Mouse (Mus musculus): Measurements from ENCODE around the gene Tnfrsf12a. TPM values are rescaled to one million over a fixed set of nuclear protein-coding genes. Genes with fewer than 3 reads are reported as not detected.

Tnfrsf12a gene
- polyA plus RNA-seq, 1 experiment = 18.0 TPM

- H3K4me1 ChIP-seq (ENCODE audit: control insufficient read depth, insufficient read depth, low read length) = no peaks in the 10 kb centered on the region
- no peak for TF ChIP-seq POLR2A (IDR thresholded peaks at IDR 0.05; ENCODE audit: borderline replicate concordance, control insufficient read depth, low read depth, low read length)
- TF ChIP-seq CTCF (IDR thresholded peaks at IDR 0.05; ENCODE audit: control insufficient read depth, insufficient read depth, low read length) = no peak
- WGBS = 56% methylated on average over 1 of the region's 1 CpGs
- no peak overlapping the region for H3K4me3 ChIP-seq (replicated peaks; ENCODE audit: control insufficient read depth, low read depth, low read length)
- no peak overlapping the region for H3K27ac ChIP-seq (ENCODE audit: control insufficient read depth, insufficient read depth, low read depth, low read length, poor library complexity)
Observed at GRCm38 (mm10) chr17:23694491-23694890, 17.2 kb upstream of the Tnfrsf12a start.

DNA sequence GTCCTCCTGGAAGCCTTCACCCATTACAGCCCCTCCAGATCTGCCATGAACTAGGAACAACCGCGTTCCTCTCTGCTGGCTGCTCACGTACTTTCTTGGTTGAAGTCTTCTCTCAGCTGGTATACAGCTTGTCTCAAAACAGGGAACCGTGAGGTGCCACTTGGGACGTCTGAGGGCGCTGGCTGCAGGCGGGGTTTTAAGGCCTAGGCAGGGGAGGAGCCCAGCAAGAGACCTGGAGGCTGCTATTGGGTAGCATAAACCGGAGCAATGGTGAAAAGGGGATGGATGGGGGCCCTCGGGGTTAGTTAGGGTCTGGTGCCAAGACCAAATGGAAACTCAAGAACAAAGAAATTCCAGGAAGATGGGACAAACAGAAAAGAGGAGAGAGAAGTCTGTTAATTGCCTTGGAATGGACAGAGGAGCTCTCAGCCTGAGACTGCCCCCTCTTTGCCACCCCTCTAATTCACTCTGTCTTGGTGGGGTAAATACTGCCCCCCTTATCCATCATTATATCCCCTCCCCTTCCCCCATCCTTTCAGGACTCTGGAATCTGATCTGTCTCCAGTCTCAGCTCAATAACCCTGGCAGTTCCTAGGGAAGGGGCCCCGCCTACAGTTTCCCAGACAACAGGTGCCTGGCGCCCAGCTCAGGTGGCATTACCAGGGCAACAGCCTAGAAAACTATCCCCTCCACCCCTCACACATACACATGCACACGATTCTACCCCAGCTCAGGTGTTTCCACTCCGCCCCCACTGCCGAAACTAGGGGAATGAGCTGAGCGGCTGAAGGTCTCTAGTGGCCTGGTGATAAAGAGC lies 6.8 kb upstream of the Tnfrsf12a start, which contains the start of gene Cldn9:
Gene Cldn9 (minus strand): TSS at position 171 of the 817 bp plus-strand sequence.
- H3K4me1 ChIP-seq (ENCODE audit: control insufficient read depth, insufficient read depth, low read length) = no peaks in the 10 kb centered on the region
- WGBS = 36% methylated on average over 15 of the region's 15 CpGs
- H3K4me3 ChIP-seq (replicated peaks; ENCODE audit: control insufficient read depth, low read depth, low read length) = no peak within 1 kb of the TSS
- TF ChIP-seq POLR2A (IDR thresholded peaks at IDR 0.05; ENCODE audit: borderline replicate concordance, control insufficient read depth, low read depth, low read length) (no peak), CTCF (IDR thresholded peaks at IDR 0.05; ENCODE audit: control insufficient read depth, insufficient read depth, low read length) (no peak)
- H3K27ac ChIP-seq (ENCODE audit: control insufficient read depth, insufficient read depth, low read depth, low read length, poor library complexity) = no peak within 1 kb of the TSS

DNA sequence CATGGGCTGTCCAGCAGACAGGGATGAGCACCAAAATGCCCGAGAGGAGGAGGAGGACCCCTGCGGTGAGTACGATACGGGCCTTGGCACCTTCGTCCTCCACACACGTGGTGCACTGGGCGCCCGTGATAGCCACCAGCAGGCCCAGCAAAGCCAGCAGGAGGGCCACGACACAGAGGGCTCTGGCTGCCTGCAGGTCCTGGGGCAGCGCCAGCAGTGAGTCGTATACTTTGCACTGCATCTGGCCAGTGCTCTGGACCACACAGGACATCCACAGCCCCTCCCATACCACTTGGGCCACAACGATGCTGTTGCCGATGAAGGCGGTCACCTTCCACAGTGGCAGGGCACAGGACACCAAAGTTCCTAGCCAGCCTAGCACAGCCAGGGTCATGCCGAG lies 6.0 kb upstream of the Tnfrsf12a start:
- TF ChIP-seq POLR2A (IDR thresholded peaks at IDR 0.05; ENCODE audit: borderline replicate concordance, control insufficient read depth, low read depth, low read length) (no peak), CTCF (IDR thresholded peaks at IDR 0.05; ENCODE audit: control insufficient read depth, insufficient read depth, low read length) (no peak)
- H3K4me3 ChIP-seq (replicated peaks; ENCODE audit: control insufficient read depth, low read depth, low read length) = no peak overlapping the region
- H3K27ac ChIP-seq (ENCODE audit: control insufficient read depth, insufficient read depth, low read depth, low read length, poor library complexity) = no peak overlapping the region
- H3K4me1 ChIP-seq (ENCODE audit: control insufficient read depth, insufficient read depth, low read length) = no peaks in the 10 kb centered on the region
- 65% methylated on average over 15 of the region's 15 CpGs for WGBS

DNA sequence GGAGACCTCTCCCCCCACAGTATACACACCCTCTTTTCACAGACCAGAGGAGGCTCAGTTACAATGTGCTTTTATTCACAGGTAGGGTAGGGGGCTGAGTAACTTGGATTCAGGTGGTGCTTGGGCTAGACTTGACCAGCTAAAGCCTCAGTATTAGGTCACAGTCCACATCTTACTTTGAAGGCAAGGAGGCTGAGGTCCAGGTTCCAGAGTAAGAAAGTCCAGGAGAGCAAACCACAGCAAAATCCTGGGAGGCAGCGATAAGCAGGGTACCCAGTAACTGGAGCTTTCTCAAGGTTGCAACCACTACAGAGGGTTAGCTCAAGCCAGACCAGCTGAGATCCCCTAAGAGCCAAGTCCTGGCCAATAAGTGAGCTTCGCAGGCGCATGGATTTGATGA lies 5.3 kb upstream of the Tnfrsf12a start:
- no peaks in the 10 kb centered on the region for H3K4me1 ChIP-seq (ENCODE audit: control insufficient read depth, insufficient read depth, low read length)
- 79% methylated on average over 3 of the region's 3 CpGs for WGBS
- H3K27ac ChIP-seq (ENCODE audit: control insufficient read depth, insufficient read depth, low read depth, low read length, poor library complexity) = no peak overlapping the region
- H3K4me3 ChIP-seq (replicated peaks; ENCODE audit: control insufficient read depth, low read depth, low read length) = no peak overlapping the region
- TF ChIP-seq POLR2A (IDR thresholded peaks at IDR 0.05; ENCODE audit: borderline replicate concordance, control insufficient read depth, low read depth, low read length) = no peak
- no peak for TF ChIP-seq CTCF (IDR thresholded peaks at IDR 0.05; ENCODE audit: control insufficient read depth, insufficient read depth, low read length)

DNA sequence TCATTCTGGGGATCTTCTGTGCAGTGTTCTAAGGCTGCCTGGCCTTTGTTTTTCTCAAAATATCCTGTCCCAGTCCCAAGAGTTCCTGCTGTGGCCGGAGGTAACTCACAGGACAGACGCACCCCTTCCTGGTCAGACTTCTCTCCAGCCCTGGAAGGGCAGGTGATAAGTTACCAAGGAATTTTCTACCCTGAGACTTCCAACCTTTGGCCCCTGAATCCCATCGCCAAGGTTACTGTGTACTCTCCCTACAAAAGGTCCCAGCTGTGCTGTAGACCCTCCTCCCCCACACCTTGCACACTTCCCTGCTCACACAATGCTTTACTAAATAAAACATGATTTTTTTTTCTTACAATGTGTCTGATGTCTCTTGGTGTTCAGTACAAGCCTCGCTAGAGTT lies 4.8 kb upstream of the Tnfrsf12a start:
- TF ChIP-seq POLR2A (IDR thresholded peaks at IDR 0.05; ENCODE audit: borderline replicate concordance, control insufficient read depth, low read depth, low read length) (no peak), CTCF (IDR thresholded peaks at IDR 0.05; ENCODE audit: control insufficient read depth, insufficient read depth, low read length) (no peak)
- Histone ChIP-seq H3K27ac (ENCODE audit: control insufficient read depth, insufficient read depth, low read depth, low read length, poor library complexity) (no peak overlapping the region), H3K4me3 (replicated peaks; ENCODE audit: control insufficient read depth, low read depth, low read length) (no peak overlapping the region), H3K4me1 (ENCODE audit: control insufficient read depth, insufficient read depth, low read length) (no peaks in the 10 kb centered on the region)
- 74% methylated on average over 4 of the region's 4 CpGs for WGBS

DNA sequence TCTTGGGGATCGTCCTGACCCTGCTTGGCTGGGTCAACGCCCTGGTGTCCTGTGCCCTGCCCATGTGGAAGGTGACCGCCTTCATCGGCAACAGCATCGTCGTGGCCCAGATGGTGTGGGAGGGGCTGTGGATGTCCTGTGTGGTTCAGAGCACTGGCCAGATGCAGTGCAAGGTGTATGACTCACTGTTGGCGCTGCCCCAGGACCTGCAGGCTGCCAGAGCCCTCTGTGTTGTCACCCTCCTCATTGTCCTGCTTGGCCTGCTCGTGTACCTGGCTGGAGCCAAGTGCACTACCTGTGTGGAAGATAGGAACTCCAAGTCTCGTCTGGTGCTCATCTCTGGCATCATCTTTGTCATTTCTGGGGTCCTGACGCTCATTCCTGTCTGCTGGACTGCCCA lies 3.8 kb upstream of the Tnfrsf12a start:
- TF ChIP-seq POLR2A (IDR thresholded peaks at IDR 0.05; ENCODE audit: borderline replicate concordance, control insufficient read depth, low read depth, low read length) = no peak
- TF ChIP-seq CTCF (IDR thresholded peaks at IDR 0.05; ENCODE audit: control insufficient read depth, insufficient read depth, low read length) = no peak
- WGBS = 64% methylated on average over 10 of the region's 10 CpGs
- Histone ChIP-seq H3K4me3 (replicated peaks; ENCODE audit: control insufficient read depth, low read depth, low read length) (no peak overlapping the region), H3K4me1 (ENCODE audit: control insufficient read depth, insufficient read depth, low read length) (no peaks in the 10 kb centered on the region), H3K27ac (ENCODE audit: control insufficient read depth, insufficient read depth, low read depth, low read length, poor library complexity) (no peak overlapping the region)

- 72% methylated on average over 9 of the region's 9 CpGs for WGBS
- no peak overlapping the region for H3K27ac ChIP-seq (ENCODE audit: control insufficient read depth, insufficient read depth, low read depth, low read length, poor library complexity)
- TF ChIP-seq CTCF (IDR thresholded peaks at IDR 0.05; ENCODE audit: control insufficient read depth, insufficient read depth, low read length) = no peak
- no peak for TF ChIP-seq POLR2A (IDR thresholded peaks at IDR 0.05; ENCODE audit: borderline replicate concordance, control insufficient read depth, low read depth, low read length)
- H3K4me3 ChIP-seq (replicated peaks; ENCODE audit: control insufficient read depth, low read depth, low read length) = no peak overlapping the region
- no peaks in the 10 kb centered on the region for H3K4me1 ChIP-seq (ENCODE audit: control insufficient read depth, insufficient read depth, low read length)
Observed at GRCm38 (mm10) chr17:23680336-23680735, 3.1 kb upstream of the Tnfrsf12a start.

DNA sequence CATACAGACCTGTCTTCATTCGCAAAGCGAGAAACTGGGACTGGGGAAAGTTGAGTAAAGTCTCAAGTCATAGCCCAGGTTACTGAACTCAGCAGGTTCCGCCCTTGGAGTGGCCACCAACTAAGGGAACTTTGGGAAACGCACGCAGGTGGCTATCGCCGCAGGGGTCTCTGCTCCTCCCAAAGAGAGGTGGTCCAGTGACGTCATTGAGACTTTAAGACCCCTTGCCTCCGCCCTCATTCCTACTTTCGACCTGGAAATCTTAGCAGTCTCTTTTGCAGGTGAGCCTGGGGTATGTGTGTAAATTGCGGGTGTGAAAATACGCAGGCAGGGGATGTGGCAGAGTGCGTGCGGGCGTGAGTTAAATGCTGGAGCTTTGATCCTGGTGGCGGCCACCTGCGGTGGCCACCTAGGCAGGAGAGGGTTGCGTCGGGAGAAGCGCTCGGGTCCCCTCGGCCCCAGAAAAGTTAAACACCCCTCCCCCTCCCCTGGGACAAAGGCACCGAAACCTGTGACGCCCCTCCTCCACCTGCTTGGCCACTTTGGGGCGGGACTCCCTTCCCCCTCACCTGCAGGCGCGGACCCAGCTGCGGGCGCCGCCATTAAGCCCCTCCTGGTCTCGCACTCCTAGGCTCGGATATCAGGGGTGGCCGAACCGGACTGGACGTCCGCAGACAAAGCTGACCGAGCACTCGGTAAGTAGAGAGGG lies 2.0 kb upstream of the Tnfrsf12a start, which contains the start of gene Cldn6:
Gene Cldn6 (plus strand): TSS at position 123 of the 709 bp plus-strand sequence.
- no peak within 1 kb of the TSS for H3K27ac ChIP-seq (ENCODE audit: control insufficient read depth, insufficient read depth, low read depth, low read length, poor library complexity)
- no peaks in the 10 kb centered on the region for H3K4me1 ChIP-seq (ENCODE audit: control insufficient read depth, insufficient read depth, low read length)
- 13% methylated on average over 38 of the region's 38 CpGs for WGBS
- no peak within 1 kb of the TSS for H3K4me3 ChIP-seq (replicated peaks; ENCODE audit: control insufficient read depth, low read depth, low read length)
- no peak for TF ChIP-seq POLR2A (IDR thresholded peaks at IDR 0.05; ENCODE audit: borderline replicate concordance, control insufficient read depth, low read depth, low read length)
